Mouse (Mus musculus): ENCODE measurements around the gene Dzip1.

DNA sequence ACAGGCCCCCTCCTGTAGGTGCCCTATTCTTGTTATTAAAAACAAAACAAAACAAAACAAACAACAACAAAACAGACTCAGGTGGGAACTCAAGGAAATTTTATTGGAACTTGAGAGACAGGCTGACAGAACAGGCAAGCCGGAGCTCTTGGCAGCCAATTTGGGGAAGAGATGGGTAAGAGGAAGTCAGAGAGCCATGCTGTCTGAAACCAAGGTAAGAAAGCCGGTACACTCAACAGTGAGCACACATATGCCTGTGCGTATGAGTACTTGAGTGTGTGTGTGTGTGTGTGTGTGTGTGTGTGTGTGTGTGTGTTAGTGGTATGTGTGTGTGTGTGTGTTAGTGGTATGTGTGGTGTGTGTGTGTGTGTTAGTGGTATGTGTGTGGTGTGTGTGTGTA, 82.9 kb downstream of the Dzip1 start:
- TF ChIP-seq CTCF (IDR thresholded peaks at IDR 0.05; ENCODE audit: low read depth, low read length) (no peak), TAL1 (conservative IDR thresholded peaks at IDR 0.05; ENCODE audit: low read depth, low read length) (no peak), POLR2AphosphoS5 (IDR thresholded peaks at IDR 0.05; ENCODE audit: insufficient replicate concordance, low read depth, low read length) (no peak), GATA1 (IDR thresholded peaks at IDR 0.05; ENCODE audit: borderline replicate concordance, low read length) (no peak), GATA2 (IDR thresholded peaks at IDR 0.05; ENCODE audit: borderline replicate concordance, low read depth, low read length) (no peak)

All from G1E (cell line).